ENCODE assay signal across 11 mouse cellular contexts in the genomic region with DNA sequence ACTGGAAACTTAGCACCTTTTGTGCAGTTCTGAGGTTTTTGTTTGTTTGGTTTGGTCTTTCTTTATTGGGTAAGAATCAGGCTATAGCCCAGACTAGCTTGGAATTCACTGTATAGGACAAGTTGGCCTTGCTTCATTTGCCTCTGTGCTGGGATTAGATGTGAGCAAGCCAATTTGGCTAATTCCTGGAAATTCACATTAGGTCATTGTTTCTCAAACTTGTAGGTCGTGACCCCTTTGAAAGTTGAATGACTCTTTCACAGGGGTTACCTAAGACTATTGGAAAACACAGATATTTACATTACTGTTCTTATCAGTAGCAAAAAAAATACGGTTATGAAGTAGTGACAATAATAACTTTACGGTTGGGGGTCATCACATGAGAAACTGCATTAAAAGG. TPM values are rescaled to one million over a fixed set of nuclear protein-coding genes. Genes with fewer than 3 reads are reported as not detected.
DNase-seq lines count a peak whose midpoint lies in the region; ATAC-seq and TF ChIP-seq lines count a peak whose summit lies in the region.
"Had no signal": no experiment of that assay in that cellular context is flagged by ENCODE, and none has a peak within 500 bp of the region (broad histone marks: within the 10 kb centered on the region; RNA-seq: fewer than 3 reads in every experiment).

No protein-coding gene starts in this region.

- peak overlapping the region; percentile 77 for H3K4me2 ChIP-seq in forebrain, embryonic 12.5 days
- peak overlapping the region; percentile 72 for H3K4me2 ChIP-seq in neural tube, embryonic 12.5 days (replicated peaks)

- no peaks in the 10 kb centered on the region for H3K27me3 ChIP-seq in forebrain, embryonic 12.5 days
- H3K27me3 ChIP-seq in limb, embryonic 10.5 days (ENCODE audit: low read depth, poor library complexity, severe bottlenecking), result no peaks in the 10 kb centered on the region
- no peaks in the 10 kb centered on the region for H3K27me3 ChIP-seq in neural tube, embryonic 12.5 days (replicated peaks)

- DNase-seq in layer of hippocampus, adult 2 months (ENCODE audit: low spot score in 2 of 2), result no peak
- DNase-seq in layer of hippocampus, adult 18-20 months (ENCODE audit: low spot score in 2 of 2), result no peak
- no peak for DNase-seq in limb, embryonic 10.5 days (ENCODE audit: low spot score)
- no peak for DNase-seq in adrenal gland, postnatal 14 days
- no peak for DNase-seq in cerebellum, postnatal 10 days
- no peak for DNase-seq in layer of hippocampus, postnatal 25 days (ENCODE audit: extremely low spot score in 1 of 2, low spot score in 1 of 2)
- DNase-seq: cerebellum, adult 8-10 months; kidney, adult 2 months; thymus, postnatal 36 days had no signal

- no peak overlapping the region; the same call in 1 of the 2 replicates for H3K27ac ChIP-seq in layer of hippocampus, adult 2 months
- H3K27ac ChIP-seq in forebrain, embryonic 12.5 days, result no peak overlapping the region
- H3K27ac ChIP-seq in limb, embryonic 10.5 days, result peak overlapping the region; percentile 99
- no peak overlapping the region for H3K27ac ChIP-seq in neural tube, embryonic 12.5 days

- H3K9me3 ChIP-seq in forebrain, embryonic 12.5 days, result no peaks in the 10 kb centered on the region
- H3K9me3 ChIP-seq in limb, embryonic 10.5 days (replicated peaks), result no peaks in the 10 kb centered on the region
- no peaks in the 10 kb centered on the region for H3K9me3 ChIP-seq in neural tube, embryonic 12.5 days

- peaks cover 30% of the 10 kb centered on the region for H3K36me3 ChIP-seq in forebrain, embryonic 12.5 days (replicated peaks)
- H3K36me3 ChIP-seq in limb, embryonic 10.5 days, result peaks cover 38% of the 10 kb centered on the region
- H3K36me3 ChIP-seq in neural tube, embryonic 12.5 days, result peaks cover 26% of the 10 kb centered on the region

- 91% methylated on average over 3 of the region's 3 CpGs for WGBS in forebrain, embryonic 12.5 days
- WGBS in limb, embryonic 10.5 days, result 90% methylated on average over 3 of the region's 3 CpGs
- 91% methylated on average over 3 of the region's 3 CpGs for WGBS in neural tube, embryonic 12.5 days

- no peak for ATAC-seq in forebrain, embryonic 12.5 days (ENCODE audit: low FRiP score)
- no peak for ATAC-seq in neural tube, embryonic 12.5 days (ENCODE audit: low FRiP score, low read depth)

- peak overlapping the region; percentile 74 for H3K4me3 ChIP-seq in layer of hippocampus, adult 2 months
- H3K4me3 ChIP-seq in forebrain, embryonic 12.5 days (replicated peaks), result peak overlapping the region; percentile 82
- peak overlapping the region; percentile 82 for H3K4me3 ChIP-seq in limb, embryonic 10.5 days
- H3K4me3 ChIP-seq in neural tube, embryonic 12.5 days, result peak overlapping the region; percentile 77

- no peak for TF ChIP-seq CTCF in layer of hippocampus, adult 2 months (conservative IDR thresholded peaks at IDR 0.05)

- H3K4me1 ChIP-seq in forebrain, embryonic 12.5 days, result peaks cover 10% of the 10 kb centered on the region
- H3K4me1 ChIP-seq in limb, embryonic 10.5 days, result peaks cover 9% of the 10 kb centered on the region
- peaks cover 6% of the 10 kb centered on the region; the same call in 1 of the 2 replicates for H3K4me1 ChIP-seq in neural tube, embryonic 12.5 days

- H3K9ac ChIP-seq in forebrain, embryonic 12.5 days, result peak overlapping the region; percentile 93
- H3K9ac ChIP-seq in neural tube, embryonic 12.5 days, result peak overlapping the region; percentile 93

RNA-seq across cellular contexts. Expression of a gene that starts 1.2 kb away (rescaled TPM):
- 10 to 100 TPM; 13.4 to 14.6 TPM for total RNA-seq in layer of hippocampus, adult 2 months (2021)
- total RNA-seq in layer of hippocampus, adult 18-20 months (2021), result 10 to 100 TPM; 10.6 to 13.2 TPM
- polyA plus RNA-seq in forebrain, embryonic 12.5 days (2016; fragmentation: Nextera tagmentation; extraction: Ambion mirVana), result 43.9 and 44.1 TPM in 2 replicates
- 29.7 and 36.3 TPM in 2 replicates for polyA plus RNA-seq in limb, embryonic 10.5 days (2016; fragmentation: Nextera tagmentation; extraction: Ambion mirVana)
- 35.6 and 40.3 TPM in 2 replicates for polyA plus RNA-seq in neural tube, embryonic 12.5 days (2016; fragmentation: Nextera tagmentation; extraction: Ambion mirVana)
- 12.5 and 15.4 TPM in 2 replicates for total RNA-seq in adrenal gland, postnatal 14 days (2021)
- 10 to 100 TPM; 12.8 to 15.3 TPM for total RNA-seq in layer of hippocampus, postnatal 25 days (2021)

RNA-seq across cellular contexts. Expression of a gene that starts 6.5 kb away (rescaled TPM):
- total RNA-seq in layer of hippocampus, adult 2 months (2021), result 100 to 1,000 TPM; 141 to 145 TPM
- total RNA-seq in layer of hippocampus, adult 18-20 months (2021), result 100 to 1,000 TPM; 139 to 142 TPM
- polyA plus RNA-seq in forebrain, embryonic 12.5 days (2016; fragmentation: Nextera tagmentation; extraction: Ambion mirVana), result 274 and 282 TPM in 2 replicates
- 381 and 386 TPM in 2 replicates for polyA plus RNA-seq in limb, embryonic 10.5 days (2016; fragmentation: Nextera tagmentation; extraction: Ambion mirVana)
- 301 and 312 TPM in 2 replicates for polyA plus RNA-seq in neural tube, embryonic 12.5 days (2016; fragmentation: Nextera tagmentation; extraction: Ambion mirVana)
- total RNA-seq in adrenal gland, postnatal 14 days (2021), result 149 and 153 TPM in 2 replicates
- 100 to 1,000 TPM; 136 to 143 TPM for total RNA-seq in layer of hippocampus, postnatal 25 days (2021)

RNA-seq across cellular contexts. Expression of a gene that starts 17.4 kb away (rescaled TPM):
- total RNA-seq in layer of hippocampus, adult 2 months (2021), result 10 to 100 TPM; 25.6 to 26.2 TPM
- 10 to 100 TPM; 19.5 to 25.4 TPM for total RNA-seq in layer of hippocampus, adult 18-20 months (2021)
- 24.6 and 27.5 TPM in 2 replicates for polyA plus RNA-seq in forebrain, embryonic 12.5 days (2016; fragmentation: Nextera tagmentation; extraction: Ambion mirVana)
- polyA plus RNA-seq in limb, embryonic 10.5 days (2016; fragmentation: Nextera tagmentation; extraction: Ambion mirVana), result 26.4 and 32.0 TPM in 2 replicates
- polyA plus RNA-seq in neural tube, embryonic 12.5 days (2016; fragmentation: Nextera tagmentation; extraction: Ambion mirVana), result 23.5 and 24.1 TPM in 2 replicates
- total RNA-seq in adrenal gland, postnatal 14 days (2021), result 21.4 and 24.2 TPM in 2 replicates
- 10 to 100 TPM; 22.8 to 26.7 TPM for total RNA-seq in layer of hippocampus, postnatal 25 days (2021)

RNA-seq across cellular contexts. Expression of a gene that starts 17.8 kb away (rescaled TPM):
- 10 to 100 TPM; 18.6 to 18.8 TPM for total RNA-seq in layer of hippocampus, adult 2 months (2021)
- total RNA-seq in layer of hippocampus, adult 18-20 months (2021), result 10 to 100 TPM; 15.8 to 16.4 TPM
- polyA plus RNA-seq in forebrain, embryonic 12.5 days (2016; fragmentation: Nextera tagmentation; extraction: Ambion mirVana), result 313 and 320 TPM in 2 replicates
- 384 and 399 TPM in 2 replicates for polyA plus RNA-seq in limb, embryonic 10.5 days (2016; fragmentation: Nextera tagmentation; extraction: Ambion mirVana)
- 197 and 198 TPM in 2 replicates for polyA plus RNA-seq in neural tube, embryonic 12.5 days (2016; fragmentation: Nextera tagmentation; extraction: Ambion mirVana)
- 50.3 and 52.2 TPM in 2 replicates for total RNA-seq in adrenal gland, postnatal 14 days (2021)
- 10 to 100 TPM; 18.3 to 19.3 TPM for total RNA-seq in layer of hippocampus, postnatal 25 days (2021)

RNA-seq across cellular contexts. Expression of a gene that starts 32.9 kb away (rescaled TPM):
- 10 to 100 TPM; 42.0 to 42.2 TPM for total RNA-seq in layer of hippocampus, adult 2 months (2021)
- 10 to 100 TPM; 42.0 to 43.7 TPM for total RNA-seq in layer of hippocampus, adult 18-20 months (2021)
- 133 and 137 TPM in 2 replicates for polyA plus RNA-seq in forebrain, embryonic 12.5 days (2016; fragmentation: Nextera tagmentation; extraction: Ambion mirVana)
- polyA plus RNA-seq in limb, embryonic 10.5 days (2016; fragmentation: Nextera tagmentation; extraction: Ambion mirVana), result 133 and 145 TPM in 2 replicates
- polyA plus RNA-seq in neural tube, embryonic 12.5 days (2016; fragmentation: Nextera tagmentation; extraction: Ambion mirVana), result 102 and 112 TPM in 2 replicates
- 35.2 and 35.5 TPM in 2 replicates for total RNA-seq in adrenal gland, postnatal 14 days (2021)
- total RNA-seq in layer of hippocampus, postnatal 25 days (2021), result 10 to 100 TPM; 40.5 to 42.7 TPM
